Mouse (Mus musculus) embryonic facial prominence, embryonic 10.5 days (tissue): ENCODE measurements around the gene Mars. TPM values are rescaled to one million over a fixed set of nuclear protein-coding genes. Genes with fewer than 3 reads are reported as not detected.
A peak's percentile ranks its signal among the peaks of the same experiment; 100 is the strongest.

Source experiments
- DNase-seq: peaks from one replicate; pipeline ENCODE4 v3.0.0-alpha.2; 2017; ENCODE audit warnings: low spot score
- H3K27ac ChIP-seq: fragments of 300-500 bp; sonication (generic); replicated peaks from 2 replicates; pipeline ENCODE4 v1.5.1; 2016; ENCODE audit warnings: mild to moderate bottlenecking
- H3K27me3 ChIP-seq: fragments of 300-500 bp; sonication (generic); replicated peaks from 2 replicates; pipeline ENCODE4 v1.6.1; 2016; ENCODE audit warnings: low read depth, mild to moderate bottlenecking; ENCODE audit not compliant: poor library complexity, severe bottlenecking
- H3K36me3 ChIP-seq: fragments of 300-500 bp; sonication (generic); replicated peaks from 2 replicates; pipeline ENCODE4 v1.6.1; 2016; ENCODE audit warnings: mild to moderate bottlenecking, moderate library complexity
- H3K4me1 ChIP-seq: fragments of 300-500 bp; sonication (generic); 2 replicates; pipeline ENCODE4 v1.6.1; 2016
- H3K4me3 ChIP-seq: fragments of 300-500 bp; sonication (generic); 2 replicates; pipeline ENCODE4 v1.5.1; 2016; ENCODE audit warnings: mild to moderate bottlenecking, moderate library complexity
- H3K9me3 ChIP-seq: fragments of 300-500 bp; sonication (generic); 2 replicates; pipeline ENCODE4 v1.6.1; 2016; ENCODE audit warnings: mild to moderate bottlenecking
- WGBS: fragments of 180-500 bp; shearing (Covaris S2); methylation state at CpG from one replicate; pipeline ENCODE4 v1.1.7; 2016; 5-methylcytosine and 5-hydroxymethylcytosine counted together
- polyA plus RNA-seq: library from polyadenylated mRNA; unstranded; fragments of >200 nt; fragmentation: Nextera tagmentation; extraction: Ambion mirVana; gene quantifications from 2 replicates; pipeline ENCODE4 v1.2.1, GENCODE M21; 2016

Gene Mars
- polyA plus RNA-seq, 1 experiment from 2014 or later, result 160 TPM

- H3K27ac ChIP-seq, result no peak overlapping the region
Observed at GRCm38 (mm10) chr10:127255625-127256345, 55.8 kb downstream of the Mars start.

DNA sequence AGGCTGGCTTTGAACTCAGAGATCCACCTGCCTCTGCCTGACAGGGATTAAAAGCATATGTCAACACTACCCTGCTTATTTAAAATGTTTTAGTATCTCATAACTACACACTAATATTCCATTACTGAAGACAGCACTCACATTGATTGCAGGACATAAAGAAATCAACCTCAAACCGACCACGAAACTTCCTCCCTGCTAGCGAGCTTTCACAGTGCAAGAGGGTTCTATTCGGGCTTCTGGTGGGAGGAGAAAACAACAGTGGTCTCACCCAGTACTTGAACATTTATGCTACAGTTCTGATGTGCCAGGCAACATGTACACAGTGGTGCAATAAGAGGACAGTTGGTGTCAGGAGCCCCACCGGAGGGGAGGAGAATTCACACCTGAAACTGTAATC is 60.8 kb downstream of the Mars start:
- 90% methylated on average over 5 of the region's 5 CpGs for WGBS
- Histone ChIP-seq H3K36me3 (peaks cover 5% of the 10 kb centered on the region; the same call in 1 of the 2 replicates), H3K27me3 (no peaks in the 10 kb centered on the region), H3K9me3 (no peaks in the 10 kb centered on the region), H3K4me1 (peaks cover 4% of the 10 kb centered on the region; the same call in 1 of the 2 replicates), H3K27ac (no peak overlapping the region), H3K4me3 (no peak overlapping the region)
- DNase-seq, result no peak

More at GRCm38 (mm10) chr10:127255625-127256345, 55.8 kb downstream of the Mars start:
- WGBS, result 23% methylated on average over 14 of the region's 14 CpGs
- H3K4me1 ChIP-seq, result peaks cover 14% of the 10 kb centered on the region
- no peaks in the 10 kb centered on the region for H3K9me3 ChIP-seq
- peaks cover under 1% of the 10 kb centered on the region; the same call in 1 of the 2 replicates for H3K27me3 ChIP-seq
- DNase-seq, result peak; percentile 83
- no peaks in the 10 kb centered on the region for H3K36me3 ChIP-seq
- peak overlapping the region; percentile 35 for H3K4me3 ChIP-seq

Other genes with a start within 250 kb of the Mars start
- gene Cdk4, start 248.3 kb downstream of the Mars start, polyA plus RNA-seq, result 3,008 and 3,023 TPM in 2 replicates
- 168 and 180 TPM in 2 replicates for gene Tspan31, start 241.5 kb downstream of the Mars start, polyA plus RNA-seq
- gene Agap2, start 236.5 kb downstream of the Mars start, polyA plus RNA-seq, result 0.04 and 0.21 TPM in 2 replicates
- 59.7 and 60.1 TPM in 2 replicates for gene Os9, start 190.7 kb downstream of the Mars start, polyA plus RNA-seq
- gene B4galnt1, start 146.6 kb downstream of the Mars start, polyA plus RNA-seq, result 3.0 and 3.8 TPM in 2 replicates
- gene Slc26a10, start 131.1 kb downstream of the Mars start, polyA plus RNA-seq, result 2.1 and 2.9 TPM in 2 replicates
- gene Arhgef25, start 121.7 kb downstream of the Mars start, polyA plus RNA-seq, result 26.9 and 29.6 TPM in 2 replicates
- gene Dtx3, start 116.1 kb downstream of the Mars start, polyA plus RNA-seq, result 107 and 115 TPM in 2 replicates
- gene Pip4k2c, start 100.2 kb downstream of the Mars start, polyA plus RNA-seq, result 25.3 and 25.9 TPM in 2 replicates
- gene Kif5a, start 48.4 kb downstream of the Mars start, polyA plus RNA-seq, result 11.6 and 11.9 TPM in 2 replicates
- 187 and 197 TPM in 2 replicates for gene Dctn2, start 45.4 kb downstream of the Mars start, polyA plus RNA-seq
- 11.1 and 12.2 TPM in 2 replicates for gene Mbd6, start 22.8 kb downstream of the Mars start, polyA plus RNA-seq
- gene Arhgap9, start 10.2 kb upstream of the Mars start, polyA plus RNA-seq, result 2.0 and 2.1 TPM in 2 replicates
- gene Gli1, start 30.2 kb upstream of the Mars start, polyA plus RNA-seq, result 11.4 and 13.0 TPM in 2 replicates
- gene Inhbe, start 42.6 kb upstream of the Mars start, polyA plus RNA-seq, result 0.04 TPM in 1 of 2 replicates, not detected in the other
- gene Inhbc, start 58.6 kb upstream of the Mars start, polyA plus RNA-seq, result 0.09 and 0.10 TPM in 2 replicates
- gene R3hdm2, start 68.5 kb upstream of the Mars start, polyA plus RNA-seq, result 33.9 and 41.9 TPM in 2 replicates
- 0.57 and 0.58 TPM in 2 replicates for gene Stac3, start 189.9 kb upstream of the Mars start, polyA plus RNA-seq
- gene Ndufa4l2, start 203.2 kb upstream of the Mars start, polyA plus RNA-seq, result 2.2 and 4.5 TPM in 2 replicates
- 110 and 129 TPM in 2 replicates for gene Shmt2, start 210.7 kb upstream of the Mars start, polyA plus RNA-seq
- gene Nxph4, start 222.8 kb upstream of the Mars start, polyA plus RNA-seq, result 5.2 and 9.7 TPM in 2 replicates